Mouse (Mus musculus) splenic B cell, adult 2 months (primary cell): Measurements from ENCODE around the gene Insr.

Experiments used
- DNase-seq: peaks from one replicate; pipeline ENCODE4 v3.0.0-alpha.2; 2011; ENCODE audit warnings: low read depth, low spot score
- H3K27me3 ChIP-seq: 2 replicates; pipeline ENCODE4 v1.6.1; 2012; ENCODE audit warnings: mild to moderate bottlenecking, low read length, moderate library complexity, mixed read lengths; ENCODE audit not compliant: control insufficient read depth, poor library complexity, insufficient read depth, severe bottlenecking
- H3K36me3 ChIP-seq: 2 replicates; pipeline ENCODE4 v1.6.1; 2012; ENCODE audit warnings: mild to moderate bottlenecking, low read length, moderate library complexity, mixed read lengths; ENCODE audit not compliant: control insufficient read depth, poor library complexity, insufficient read depth, severe bottlenecking

Insr gene

GRCm38 (mm10) chr8:3230118-3231060, 49.0 kb downstream of the Insr start:
- Histone ChIP-seq H3K27me3 (no peaks in the 10 kb centered on the region), H3K36me3 (no peaks in the 10 kb centered on the region)
- DNase-seq: no peak

DNA sequence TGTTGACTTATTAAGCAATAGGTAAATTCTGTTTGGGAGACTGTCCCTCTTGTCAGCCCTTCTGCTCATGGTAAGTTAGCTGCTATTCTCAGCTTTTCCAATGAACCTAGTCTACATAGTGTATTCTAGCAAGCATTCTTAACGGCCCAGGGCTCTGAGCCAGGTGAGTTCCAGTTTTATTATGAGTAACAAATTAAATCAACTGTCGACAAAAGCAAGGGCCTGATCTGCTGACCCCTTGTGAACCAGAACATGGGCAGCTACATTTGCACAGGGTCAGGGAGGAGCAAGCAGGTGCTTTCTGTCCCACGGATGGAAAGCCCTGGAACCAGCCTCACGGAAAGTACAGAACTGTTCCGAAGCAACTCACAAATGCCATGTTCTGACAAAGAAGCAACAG, 52.0 kb downstream of the Insr start:
- H3K36me3 ChIP-seq: no peaks in the 10 kb centered on the region
- DNase-seq: no peak
- no peaks in the 10 kb centered on the region for H3K27me3 ChIP-seq

- Histone ChIP-seq H3K27me3 (no peaks in the 10 kb centered on the region), H3K36me3 (no peaks in the 10 kb centered on the region)
- DNase-seq: peak; percentile 30
These were observed 53.7 kb downstream of the Insr start for GRCm38 (mm10) chr8:3225731-3226130.

GRCm38 (mm10) chr8:3225184-3225583, 54.2 kb downstream of the Insr start:
- Histone ChIP-seq H3K36me3 (no peaks in the 10 kb centered on the region), H3K27me3 (no peaks in the 10 kb centered on the region)
- DNase-seq: no peak

DNA sequence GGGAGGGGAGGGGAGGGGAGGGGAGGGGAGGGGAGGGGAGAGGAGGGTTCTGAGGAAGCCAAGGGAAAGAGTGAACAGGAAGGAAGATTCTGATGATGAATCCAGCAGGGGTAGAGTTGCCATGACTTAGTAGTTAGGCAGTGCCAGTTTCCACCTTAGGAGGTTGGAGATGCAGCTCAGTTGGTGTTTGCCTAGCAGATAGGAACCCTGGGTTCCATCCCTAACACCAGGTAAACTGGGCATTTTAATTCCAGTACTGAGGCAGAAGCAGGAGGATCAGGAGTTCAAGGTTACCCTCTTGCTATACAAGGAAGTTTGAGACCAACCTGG, 56.8 kb downstream of the Insr start:
- Histone ChIP-seq H3K36me3 (no peaks in the 10 kb centered on the region), H3K27me3 (no peaks in the 10 kb centered on the region)
- DNase-seq: no peak

- Histone ChIP-seq H3K27me3 (no peaks in the 10 kb centered on the region), H3K36me3 (no peaks in the 10 kb centered on the region)
- DNase-seq: no peak
These were observed 57.3 kb downstream of the Insr start for GRCm38 (mm10) chr8:3221960-3222635.

DNA sequence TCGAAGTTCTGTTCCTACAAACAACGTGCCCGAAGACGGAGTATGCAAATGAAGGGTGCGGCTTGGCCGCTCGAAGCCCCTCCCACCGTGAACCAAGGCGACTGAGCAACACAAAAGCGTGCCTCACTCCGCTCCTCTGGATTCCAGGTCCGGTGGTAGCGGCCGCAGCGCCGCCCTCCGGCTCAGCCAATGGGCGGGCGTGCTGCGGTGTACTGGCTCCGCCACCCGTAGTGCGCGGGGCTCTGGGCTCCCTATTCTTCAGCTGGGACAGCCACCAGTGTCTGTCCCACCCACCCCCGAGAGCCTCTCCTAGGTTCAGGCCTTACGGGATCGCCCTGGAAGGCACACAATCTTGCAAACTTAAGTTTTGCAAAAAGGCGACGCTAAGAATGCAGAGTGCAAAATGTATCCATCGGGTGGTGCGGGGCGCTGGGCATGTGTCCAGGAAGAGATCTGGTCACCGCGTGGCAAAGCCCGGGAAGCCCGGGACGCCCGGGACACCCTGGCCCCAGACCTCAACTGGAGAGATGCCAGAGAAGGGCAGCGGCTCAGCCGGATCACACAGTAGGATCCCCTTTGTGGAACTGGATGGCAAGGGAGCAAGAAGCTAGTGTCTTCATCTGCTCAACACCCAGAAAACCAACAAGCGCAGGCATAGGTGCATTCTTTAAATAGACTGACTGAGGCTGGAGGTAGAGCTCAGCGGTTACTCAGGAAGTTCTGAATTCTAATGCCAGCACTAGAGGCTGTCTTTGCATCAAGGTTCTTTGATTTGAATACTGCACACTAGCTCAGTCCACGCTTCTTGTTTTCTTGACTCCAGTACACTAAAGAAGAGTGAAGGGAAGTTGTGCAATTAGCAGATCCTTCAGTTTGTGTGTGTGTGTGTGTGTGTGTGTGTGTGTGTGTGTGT, 58.1 kb downstream of the Insr start:
- DNase-seq: peak; percentile 93
- Histone ChIP-seq H3K27me3 (no peaks in the 10 kb centered on the region), H3K36me3 (no peaks in the 10 kb centered on the region)

DNA sequence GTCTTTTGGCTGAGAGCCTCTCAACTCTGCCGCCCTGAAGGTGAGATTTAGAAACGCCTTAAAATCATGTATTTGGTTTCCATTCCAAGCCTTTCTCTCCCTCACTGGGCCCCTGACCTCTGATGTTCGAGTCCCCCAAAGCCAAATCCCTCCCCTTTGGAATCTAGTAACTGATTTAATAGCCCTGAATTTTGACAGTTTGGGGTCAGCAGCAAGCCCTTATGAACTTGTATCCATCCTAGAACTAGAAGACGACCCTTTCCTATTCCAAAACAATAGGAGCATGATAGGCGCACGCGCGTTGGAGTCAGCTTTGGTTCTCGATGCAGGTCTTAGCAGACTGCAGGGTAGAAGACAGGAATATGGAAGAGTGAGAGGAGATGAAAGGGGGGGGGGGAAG, 58.9 kb downstream of the Insr start:
- no peak for DNase-seq
- H3K36me3 ChIP-seq: no peaks in the 10 kb centered on the region
- no peaks in the 10 kb centered on the region for H3K27me3 ChIP-seq

DNA sequence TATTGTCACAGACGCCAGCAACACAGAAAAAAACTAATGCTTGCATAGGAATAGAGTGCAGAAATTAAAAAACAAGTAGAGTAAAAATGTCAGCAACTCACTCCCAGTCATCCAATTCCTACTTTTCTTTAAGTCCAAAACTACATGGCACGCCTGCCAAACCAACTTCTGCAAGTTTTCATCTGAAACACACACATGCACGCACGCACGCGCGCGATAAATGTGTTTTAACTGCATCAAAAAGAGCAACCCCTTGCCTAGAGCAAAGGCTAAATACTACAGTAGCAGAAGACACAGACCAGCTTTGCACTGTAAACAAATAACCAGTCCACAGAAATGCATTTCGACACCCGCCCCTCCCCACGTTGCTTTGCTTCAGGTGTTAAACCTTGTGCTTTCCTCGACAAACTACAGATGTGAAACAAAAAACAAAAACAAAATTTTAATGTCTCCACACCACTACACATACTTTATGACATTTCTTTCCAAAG, 59.5 kb downstream of the Insr start:
- Histone ChIP-seq H3K36me3 (no peaks in the 10 kb centered on the region), H3K27me3 (no peaks in the 10 kb centered on the region)
- DNase-seq: no peak

DNA sequence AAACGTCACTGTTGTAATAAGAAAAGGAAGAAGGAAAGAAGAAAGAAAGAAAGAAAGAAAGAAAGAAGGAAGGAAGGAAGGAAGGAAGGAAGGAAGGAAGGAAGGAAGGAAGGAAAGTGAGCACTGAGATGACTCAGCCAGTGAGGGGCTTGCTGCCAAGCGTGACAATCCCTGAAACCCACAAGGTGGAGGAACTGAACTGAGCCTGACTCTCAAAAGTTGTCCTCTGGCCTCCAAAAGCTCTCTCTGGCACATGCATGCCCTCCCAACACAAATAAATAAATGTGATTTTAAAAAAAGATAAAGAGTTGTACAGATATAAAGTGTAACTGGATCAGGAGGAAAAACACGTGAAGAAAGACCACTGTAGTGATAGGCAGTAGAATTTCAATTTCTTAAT, 60.2 kb downstream of the Insr start:
- Histone ChIP-seq H3K36me3 (no peaks in the 10 kb centered on the region), H3K27me3 (no peaks in the 10 kb centered on the region)
- peak; percentile 12 for DNase-seq

GRCm38 (mm10) chr8:3216541-3217092, 62.8 kb downstream of the Insr start:
- Histone ChIP-seq H3K27me3 (no peaks in the 10 kb centered on the region), H3K36me3 (no peaks in the 10 kb centered on the region)
- DNase-seq: no peak

DNA sequence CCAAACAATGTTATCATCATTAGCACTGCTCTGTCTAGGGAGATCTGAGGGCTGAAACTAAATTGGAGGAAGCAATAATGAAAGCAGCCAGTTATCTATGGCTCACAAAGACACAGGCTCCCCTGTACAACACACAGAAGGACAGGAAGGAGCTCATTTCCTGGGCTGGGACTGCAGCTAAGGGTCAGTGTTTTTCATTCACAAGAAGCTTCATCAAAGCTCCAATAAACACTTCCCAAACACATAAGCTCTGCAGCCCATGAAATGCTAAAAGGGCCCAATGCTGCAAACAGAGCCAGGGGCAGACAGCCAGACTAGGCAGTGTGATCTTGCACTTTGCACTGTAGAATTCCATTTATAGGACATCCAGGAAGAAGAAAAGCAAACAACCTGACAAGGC, 63.9 kb downstream of the Insr start:
- H3K36me3 ChIP-seq: no peaks in the 10 kb centered on the region
- DNase-seq: no peak
- H3K27me3 ChIP-seq: no peaks in the 10 kb centered on the region

DNA sequence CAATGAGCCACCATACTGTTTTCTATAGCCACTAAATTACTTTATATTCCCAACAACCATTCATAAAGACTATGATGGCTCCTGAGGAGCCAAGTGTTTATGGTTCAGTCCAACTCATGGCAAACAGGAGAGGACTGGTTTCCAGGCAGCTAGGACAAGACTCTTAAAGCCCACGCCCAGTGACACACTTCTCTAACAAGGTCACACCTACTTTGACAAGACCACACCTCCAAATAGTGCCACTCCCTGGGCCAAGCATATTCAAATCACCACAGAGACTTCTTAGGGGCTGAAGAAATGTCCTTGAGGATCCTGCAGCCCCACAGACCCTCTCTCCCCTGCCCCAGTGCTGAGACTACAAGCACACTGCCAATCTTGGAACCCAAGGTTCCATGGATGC, 64.8 kb downstream of the Insr start:
- DNase-seq: no peak
- no peaks in the 10 kb centered on the region for H3K27me3 ChIP-seq
- H3K36me3 ChIP-seq: no peaks in the 10 kb centered on the region

DNA sequence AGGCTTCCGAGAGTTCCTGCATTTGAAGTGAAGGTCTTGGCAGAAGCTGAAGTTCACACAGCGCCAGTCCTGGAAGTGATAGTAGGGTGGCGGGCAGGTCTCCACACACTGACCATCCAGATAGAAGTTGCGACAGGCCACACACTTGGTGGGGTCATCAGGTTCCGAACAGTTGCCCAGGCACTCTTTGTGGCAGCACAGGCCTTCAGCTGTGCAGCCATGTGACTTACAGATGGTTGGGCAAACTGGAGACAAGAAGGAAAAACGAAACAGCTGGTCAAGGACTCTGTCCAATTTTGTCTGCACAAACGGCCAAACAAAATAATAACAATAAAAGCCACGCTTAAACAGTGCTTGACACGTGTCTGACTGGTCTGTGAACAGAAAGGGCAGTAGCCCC, 68.0 kb downstream of the Insr start:
- Histone ChIP-seq H3K36me3 (no peaks in the 10 kb centered on the region; the same call in 1 of the 2 replicates), H3K27me3 (no peaks in the 10 kb centered on the region)
- DNase-seq: no peak
